Mouse (Mus musculus): ENCODE results near the gene 9230110F15Rik. TPM values are rescaled to one million over a fixed set of nuclear protein-coding genes. Genes with fewer than 3 reads are reported as not detected.
"Not testable (repeated sequence)": the region's sequence is repeated elsewhere in the genome, so short reads cannot be mapped to it uniquely, and the experiment has no call there.

Gene 9230110F15Rik
- total RNA-seq (2015) (not detected in 2 replicates), total RNA-seq (2017) (not detected in 2 replicates)

- ATAC-seq (ENCODE audit: poor library complexity, severe bottlenecking) = no peak
These were observed at the start of gene 9230110F15Rik for GRCm38 (mm10) chr9:35844050-35844449. 9230110F15Rik (minus strand) TSS chr9:35844150.

GRCm38 (mm10) chr9:35893112-35893511, 49.2 kb upstream of the 9230110F15Rik start:
- not testable (repeated sequence) for ATAC-seq (ENCODE audit: poor library complexity, severe bottlenecking)

GRCm38 (mm10) chr9:35817881-35818280, 26.1 kb downstream of the 9230110F15Rik start:
- not testable (repeated sequence) for ATAC-seq (ENCODE audit: poor library complexity, severe bottlenecking)

GRCm38 (mm10) chr9:35798146-35798545, 45.8 kb downstream of the 9230110F15Rik start:
- no peak for ATAC-seq (ENCODE audit: poor library complexity, severe bottlenecking)

GRCm38 (mm10) chr9:35790001-35790400, 53.9 kb downstream of the 9230110F15Rik start, which contains the start of the genes Gm27235 and D730048I06Rik:
Gm27235 (minus strand) TSS chr9:35790101.
D730048I06Rik (minus strand) TSS chr9:35790112.
- ATAC-seq (ENCODE audit: poor library complexity, severe bottlenecking) = no peak

Other genes with a start within 250 kb of the 9230110F15Rik start
- not detected in 2 replicates for gene Pate4, start 232.2 kb downstream of the 9230110F15Rik start, total RNA-seq (2015)
- not detected in 2 replicates for gene Pate4, start 232.2 kb downstream of the 9230110F15Rik start, total RNA-seq (2017)
- not detected in 2 replicates for gene Pate3, start 195.9 kb downstream of the 9230110F15Rik start, total RNA-seq (2015)
- gene Pate3, start 195.9 kb downstream of the 9230110F15Rik start, total RNA-seq (2017) = not detected in 2 replicates
- gene Pate1, start 156.8 kb downstream of the 9230110F15Rik start, total RNA-seq (2015) = not detected in 2 replicates
- gene Pate1, start 156.8 kb downstream of the 9230110F15Rik start, total RNA-seq (2017) = not detected in 2 replicates
- gene Gm17677, start 103.1 kb downstream of the 9230110F15Rik start, total RNA-seq (2015) = not detected in 2 replicates
- not detected in 2 replicates for gene Gm17677, start 103.1 kb downstream of the 9230110F15Rik start, total RNA-seq (2017)
- not detected in 2 replicates for gene Gm17727, start 66.0 kb downstream of the 9230110F15Rik start, total RNA-seq (2015)
- gene Gm17727, start 66.0 kb downstream of the 9230110F15Rik start, total RNA-seq (2017) = not detected in 2 replicates
- not detected in 2 replicates for gene Gm27235, start 54.0 kb downstream of the 9230110F15Rik start, total RNA-seq (2015)
- not detected in 2 replicates for gene Gm27235, start 54.0 kb downstream of the 9230110F15Rik start, total RNA-seq (2017)
- gene D730048I06Rik, start 54.0 kb downstream of the 9230110F15Rik start, total RNA-seq (2015) = not detected in 2 replicates
- not detected in 2 replicates for gene D730048I06Rik, start 54.0 kb downstream of the 9230110F15Rik start, total RNA-seq (2017)
- gene 9230113P08Rik, start 64.3 kb upstream of the 9230110F15Rik start, total RNA-seq (2015) = not detected in 2 replicates
- gene 9230113P08Rik, start 64.3 kb upstream of the 9230110F15Rik start, total RNA-seq (2017) = not detected in 2 replicates

All from megakaryocyte, adult 5-6 weeks (primary cell).